Mouse (Mus musculus) monocyte, adult 2 months (primary cell): ENCODE results near the gene Creb3.
"Not testable (repeated sequence)": the region's sequence is repeated elsewhere in the genome, so short reads cannot be mapped to it uniquely, and the experiment has no call there.

Experiments
- DNase-seq, 2 experiments: peaks; one replicate each; pipeline ENCODE4 v3.0.0; 2022; ENCODE audit warnings: low spot score in 2 of 2, low read depth in 1 of 2

Creb3 gene

DNA sequence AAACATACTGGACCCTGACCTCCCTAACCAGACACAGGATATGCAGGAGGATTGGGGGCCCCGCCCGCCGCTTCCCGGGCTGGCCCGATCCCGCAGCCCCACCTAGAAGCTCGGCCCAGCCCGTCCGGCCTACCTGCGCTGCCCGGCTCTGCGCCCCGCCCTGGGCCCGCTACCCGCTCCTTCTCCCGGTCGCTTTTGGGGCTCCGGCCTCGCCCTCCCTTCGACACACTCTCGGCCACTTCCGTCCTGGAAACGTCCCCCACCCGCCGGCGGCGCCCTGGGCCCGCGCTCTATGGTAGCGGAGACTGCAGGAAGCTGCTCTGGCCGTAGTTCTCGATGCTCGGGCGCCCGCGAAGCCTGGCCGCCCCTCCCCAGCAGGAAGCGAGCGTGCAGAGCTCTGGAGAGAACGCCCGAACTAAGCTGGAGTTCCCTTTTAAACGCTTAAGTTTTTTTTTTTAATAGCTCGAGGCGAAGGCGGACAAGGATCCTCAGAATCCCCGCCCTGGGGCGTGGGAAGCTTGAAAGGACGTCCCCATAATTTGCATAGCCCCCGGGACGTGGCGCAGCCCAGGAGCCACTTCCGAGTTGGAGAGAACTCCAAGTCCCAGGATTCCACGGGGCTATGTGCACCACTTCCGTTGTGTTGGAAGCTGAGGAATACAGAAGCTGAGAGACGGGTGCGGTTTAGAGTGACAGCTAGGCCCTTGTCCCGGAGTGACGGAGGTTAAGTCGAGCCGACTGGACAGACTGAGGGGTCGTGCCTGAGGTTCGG is at the start of gene Creb3, which contains the start of gene Tln1:
Gene Creb3 (plus strand): TSS at position 336 of the 772 bp plus-strand sequence.
Gene Tln1 (minus strand): TSS at position 695 of the 772 bp plus-strand sequence.
- peak; percentile 95 for DNase-seq

DNA sequence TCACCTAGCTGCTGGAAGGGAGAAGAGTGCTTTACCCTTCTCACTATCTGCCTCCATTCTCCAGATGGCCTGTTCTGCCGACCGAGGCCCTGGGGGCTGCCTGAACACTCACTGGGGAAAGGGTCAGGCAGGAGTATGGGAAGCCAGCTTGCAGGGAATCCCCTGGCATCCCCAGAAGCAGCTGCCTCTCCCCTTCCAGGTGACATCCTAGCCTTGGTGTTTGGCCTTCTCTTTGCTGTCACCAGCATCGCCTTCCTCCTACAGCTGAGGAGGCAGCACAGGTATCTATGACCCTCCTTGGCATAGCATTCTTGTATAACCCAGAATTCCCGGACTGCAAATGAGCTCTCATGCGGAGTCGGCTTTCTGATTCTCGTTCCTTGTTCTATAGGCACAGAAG is 49.5 kb upstream of the Creb3 start:
- DNase-seq, result no peak

DNA sequence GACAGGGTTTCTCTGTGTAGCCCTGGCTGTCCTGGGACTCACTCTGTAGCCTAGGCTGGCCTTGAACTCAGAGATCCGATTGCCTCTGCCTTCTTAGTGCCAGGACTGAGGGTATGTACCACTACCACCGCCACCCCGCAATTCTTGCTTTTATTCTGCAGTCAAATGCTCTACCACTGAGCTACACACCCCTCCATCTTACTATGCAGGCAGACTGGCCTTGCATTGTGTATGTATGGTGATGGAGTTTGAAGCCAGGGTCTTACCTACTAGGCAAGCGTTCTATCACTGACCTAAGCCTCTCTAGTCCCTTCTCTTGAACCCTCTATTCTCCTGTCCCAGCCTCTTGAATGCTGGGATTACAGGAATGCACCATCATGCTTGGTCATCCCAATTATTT is 48.8 kb upstream of the Creb3 start:
- no peak for DNase-seq

DNA sequence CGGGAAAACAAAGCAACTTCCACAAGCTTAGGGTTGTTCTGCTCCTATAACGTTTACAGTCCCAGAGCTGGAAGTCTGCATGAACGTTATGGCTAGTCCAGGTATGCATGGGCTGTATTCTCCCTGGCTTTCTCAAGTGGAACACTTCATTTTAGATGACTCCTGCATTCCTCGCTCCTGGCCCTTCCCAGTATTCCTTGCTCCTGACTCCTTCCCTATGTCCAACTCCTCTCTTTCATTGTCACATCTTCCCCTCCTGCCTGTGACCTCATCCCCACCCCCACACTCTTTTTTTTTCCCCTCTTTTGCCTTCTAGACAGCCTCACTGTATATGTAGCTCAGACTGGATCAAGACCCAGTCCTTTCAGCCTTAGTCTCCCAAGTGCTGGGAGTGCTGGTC is 48.3 kb upstream of the Creb3 start:
- DNase-seq, result no peak

DNA sequence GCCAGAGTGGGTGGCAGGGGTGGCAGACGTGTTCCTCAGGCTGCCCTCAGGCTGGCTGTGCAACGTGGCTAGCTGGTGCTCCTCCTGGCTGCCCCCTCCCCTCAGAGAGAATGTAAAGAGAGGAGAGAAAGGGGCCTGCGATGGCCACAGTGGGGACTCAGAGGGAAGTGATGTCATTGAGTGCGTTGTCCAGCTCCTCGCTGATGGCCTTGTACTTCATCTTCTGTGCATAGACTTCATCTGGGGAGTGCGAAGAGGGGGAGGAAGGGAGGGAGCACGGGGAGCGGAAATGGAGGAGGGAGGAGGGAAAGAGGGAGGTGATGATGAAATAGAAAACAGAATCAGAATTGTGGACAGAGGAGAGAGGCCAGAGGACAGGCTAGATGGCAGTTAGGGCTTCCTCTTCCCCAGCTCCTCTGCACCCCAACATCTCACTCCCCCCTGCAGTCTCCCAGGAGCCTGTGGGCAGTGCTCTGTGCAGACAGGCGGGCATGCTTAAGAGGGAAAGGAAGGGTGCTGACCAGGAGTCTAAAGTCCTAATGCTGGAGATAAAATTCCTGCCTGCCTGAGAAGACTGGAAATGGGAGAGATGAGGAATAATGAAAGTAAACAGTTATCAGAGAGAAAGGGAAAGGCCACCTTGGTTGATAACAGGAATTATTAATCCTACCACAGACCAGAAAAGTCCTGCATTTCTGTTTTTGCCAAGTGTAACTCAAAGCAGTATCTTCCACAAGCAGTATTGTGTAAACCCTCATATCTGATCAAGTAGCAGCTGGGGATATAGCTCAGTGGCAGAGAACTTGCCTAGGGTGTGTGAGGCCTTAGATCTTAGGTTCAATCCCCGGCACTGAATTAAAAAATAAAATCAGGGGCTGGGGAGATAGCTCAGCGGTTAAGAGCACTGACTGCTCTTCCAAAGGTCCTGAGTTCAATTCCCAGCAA is 46.1 kb upstream of the Creb3 start:
- no peak for DNase-seq

DNA sequence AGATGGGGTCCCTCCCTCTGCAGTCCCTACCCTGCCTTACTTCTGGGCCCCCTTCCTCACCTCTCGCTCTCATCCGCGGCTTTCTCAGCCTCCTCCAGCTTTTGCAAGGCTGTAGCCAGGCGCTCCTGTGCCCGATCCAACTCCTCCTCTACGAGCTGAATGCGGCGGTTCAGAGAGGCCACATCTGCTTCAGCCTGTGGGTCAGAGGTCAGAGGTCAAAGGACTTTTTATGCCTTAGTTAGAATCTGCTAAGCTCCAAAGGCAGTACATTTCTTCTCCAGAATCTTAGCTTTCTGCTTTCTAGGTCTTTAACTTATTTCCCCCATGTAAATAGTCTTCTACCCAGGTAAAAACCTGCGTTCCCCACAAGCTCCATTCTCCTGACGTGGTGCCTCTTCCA is 42.6 kb upstream of the Creb3 start:
- DNase-seq, result no peak

DNA sequence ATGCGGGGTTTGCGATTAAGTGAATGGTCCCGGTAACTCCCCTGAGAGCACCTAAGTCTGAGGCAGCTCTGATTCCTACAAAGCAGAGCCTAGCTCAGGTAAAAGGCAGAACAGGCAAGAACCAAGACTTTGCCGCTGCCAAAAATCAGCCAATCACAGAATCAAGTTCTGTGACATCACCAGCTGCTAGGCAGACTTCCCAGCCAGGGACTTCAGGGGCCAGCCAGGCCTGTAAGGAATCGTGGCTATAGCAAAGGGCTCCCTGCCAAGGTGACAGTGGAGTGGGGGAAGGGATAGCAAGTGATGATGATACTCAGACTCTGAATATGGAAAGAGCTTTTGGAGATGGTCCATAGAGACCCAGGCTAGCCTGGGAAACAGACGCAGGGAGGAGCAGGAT is 42.2 kb upstream of the Creb3 start:
- peak; percentile 47 to 81 for DNase-seq

DNA sequence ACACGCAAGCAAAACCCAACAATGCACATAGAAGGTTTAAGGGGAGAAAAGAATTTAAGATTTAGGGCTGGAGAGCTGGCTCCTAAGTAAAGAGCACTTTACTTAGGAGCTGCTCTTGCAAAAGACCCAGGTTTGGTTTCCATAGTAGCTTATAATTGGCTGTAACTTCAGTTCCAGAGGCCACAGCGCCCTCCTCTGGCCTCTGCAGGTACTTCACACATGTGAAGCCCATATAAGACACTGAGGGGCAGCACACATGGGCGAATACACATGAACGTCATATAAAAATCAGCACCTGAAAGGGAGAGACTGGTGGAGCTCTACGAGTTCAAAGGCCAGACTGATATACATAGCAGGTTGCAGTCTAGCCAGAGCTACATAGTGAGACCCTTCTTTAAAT is 34.3 kb upstream of the Creb3 start:
- DNase-seq, result no peak

DNA sequence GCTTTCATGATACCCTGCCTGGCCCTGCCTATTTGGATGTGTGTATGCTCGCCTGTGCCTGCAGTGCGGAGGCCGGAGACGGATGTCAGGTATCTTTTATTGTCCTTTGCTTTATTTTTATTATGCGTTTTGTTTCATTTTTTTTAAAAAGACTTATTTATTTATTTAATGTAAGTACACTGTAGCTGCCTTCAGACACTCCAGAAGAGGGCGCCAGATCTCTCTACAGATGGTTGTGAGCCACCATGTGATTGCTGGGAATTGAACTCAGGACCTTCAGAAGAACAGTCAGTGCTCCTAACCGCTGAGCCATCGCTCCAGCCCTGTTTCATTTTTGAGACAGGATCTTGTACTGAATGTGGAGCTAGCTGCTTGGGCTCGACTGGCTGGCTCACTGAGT is 33.6 kb upstream of the Creb3 start:
- no peak for DNase-seq

DNA sequence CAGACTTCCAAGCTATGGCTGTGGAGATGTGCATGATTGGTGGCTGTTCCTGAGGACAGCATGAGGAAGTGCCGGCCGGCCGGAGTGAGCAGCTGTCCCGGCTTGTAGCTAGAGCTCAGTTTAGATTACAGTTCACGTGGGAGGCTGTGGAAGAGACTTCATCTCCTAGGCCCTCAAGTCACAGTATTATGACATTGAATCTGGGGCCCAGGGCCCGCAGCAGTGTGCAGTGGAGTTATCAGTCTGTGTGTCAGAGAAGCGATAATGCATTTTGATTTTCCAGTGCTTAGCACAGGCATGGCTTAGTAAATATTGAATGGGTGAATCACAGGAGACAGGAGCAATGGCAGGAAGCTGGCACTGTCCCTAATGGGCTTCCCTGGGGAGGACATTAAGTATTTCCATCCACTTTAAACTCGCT is 32.0 kb upstream of the Creb3 start:
- no peak for DNase-seq

DNA sequence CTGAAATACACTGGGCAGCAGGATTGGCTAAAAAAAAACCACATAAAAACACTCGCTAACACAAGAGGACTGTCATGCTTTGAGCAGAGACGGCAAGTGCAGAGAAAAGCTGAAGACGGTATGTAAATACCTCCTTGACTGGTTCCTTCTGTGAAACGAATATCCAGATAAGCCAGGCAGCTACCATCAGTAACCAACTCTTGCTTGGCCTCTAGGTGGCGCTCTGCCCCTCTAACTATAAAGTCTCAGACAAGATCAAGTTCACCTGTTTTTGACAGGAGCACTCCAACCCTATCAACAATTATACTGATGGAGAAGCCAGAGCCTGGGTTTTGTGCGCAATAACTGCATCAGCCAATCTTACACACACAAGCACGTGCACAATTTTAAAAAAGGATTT is 31.6 kb upstream of the Creb3 start:
- peak in 1 of 2 experiments; percentile 57 for DNase-seq

DNA sequence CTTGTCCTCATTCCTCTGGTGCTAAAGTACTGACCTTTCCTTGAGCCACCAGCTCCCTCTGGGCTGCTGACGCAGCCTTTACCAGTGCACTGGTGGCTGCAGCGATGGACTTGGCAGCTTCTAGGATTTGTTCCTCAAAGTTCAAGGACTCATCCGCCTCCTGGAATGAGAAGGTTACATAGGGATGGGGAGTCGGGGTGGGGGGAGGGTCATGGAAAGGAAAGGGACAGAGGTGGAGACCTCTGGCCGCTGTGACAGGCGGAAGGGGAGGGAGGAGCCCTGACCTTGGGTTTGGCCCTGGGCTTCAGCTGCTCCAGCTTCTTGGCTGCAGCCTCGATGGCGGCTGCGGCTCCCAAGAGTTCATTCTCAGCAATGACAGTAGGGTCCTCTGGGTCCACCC is 28.9 kb upstream of the Creb3 start:
- no peak for DNase-seq

DNA sequence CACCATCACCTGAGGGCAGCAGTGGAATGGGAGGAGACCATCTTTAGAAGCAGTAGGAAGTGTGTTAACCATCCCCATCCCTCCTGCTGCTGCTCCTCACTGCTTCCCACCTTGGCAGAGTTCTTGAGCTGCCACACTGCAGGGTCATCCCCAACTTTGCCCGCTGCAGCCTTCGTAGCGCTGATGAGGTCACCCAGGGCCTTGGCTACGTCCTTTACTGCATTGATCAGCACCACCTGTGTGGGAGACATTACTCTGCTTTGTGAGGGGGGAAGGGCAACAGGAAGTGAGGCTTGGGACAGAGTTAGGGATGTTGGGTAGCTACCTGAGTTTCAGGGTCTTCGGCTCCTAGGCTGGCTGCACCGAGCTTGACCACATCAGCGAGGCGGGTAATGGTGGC is 26.5 kb upstream of the Creb3 start:
- DNase-seq, result no peak

DNA sequence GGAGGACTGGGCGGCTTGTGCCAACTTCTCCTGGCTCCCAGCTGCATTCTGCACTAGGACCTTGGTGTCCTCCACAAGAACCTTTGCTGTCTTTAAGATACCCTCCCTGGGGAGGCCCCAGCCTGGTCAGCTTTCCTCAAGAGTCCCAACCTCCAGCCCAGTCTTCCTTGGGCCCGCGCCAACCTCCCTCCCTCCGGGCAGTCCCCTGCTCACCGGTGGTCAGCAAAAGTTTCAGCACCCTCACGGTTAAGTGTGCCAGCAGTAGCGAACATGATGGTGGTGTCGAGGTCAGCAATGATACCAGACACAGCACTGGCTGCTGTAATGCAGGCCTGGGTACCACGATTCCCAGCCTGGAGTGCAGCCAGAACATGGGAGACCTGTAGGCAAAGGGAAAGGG is 26.1 kb upstream of the Creb3 start:
- DNase-seq, result no peak

DNA sequence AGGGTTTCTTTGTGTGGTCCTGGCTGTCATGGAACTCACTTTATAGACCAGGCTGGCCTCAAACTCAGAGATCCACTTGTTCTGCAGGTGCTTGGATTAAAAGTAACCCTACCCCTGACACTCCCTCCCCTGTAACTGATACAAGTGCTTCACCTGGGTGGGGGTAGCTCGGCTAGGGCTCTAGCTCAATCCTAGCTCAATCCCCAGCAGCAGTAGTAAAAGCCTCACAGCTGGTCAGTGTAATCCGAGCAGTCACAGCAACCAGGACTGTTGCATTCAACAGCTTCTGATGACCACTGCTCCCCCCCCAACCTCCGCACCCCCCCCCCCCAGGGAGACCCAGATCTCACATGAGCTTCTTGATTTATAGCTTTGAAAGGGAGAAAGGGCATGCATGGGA is 20.1 kb upstream of the Creb3 start:
- DNase-seq, result no peak

DNA sequence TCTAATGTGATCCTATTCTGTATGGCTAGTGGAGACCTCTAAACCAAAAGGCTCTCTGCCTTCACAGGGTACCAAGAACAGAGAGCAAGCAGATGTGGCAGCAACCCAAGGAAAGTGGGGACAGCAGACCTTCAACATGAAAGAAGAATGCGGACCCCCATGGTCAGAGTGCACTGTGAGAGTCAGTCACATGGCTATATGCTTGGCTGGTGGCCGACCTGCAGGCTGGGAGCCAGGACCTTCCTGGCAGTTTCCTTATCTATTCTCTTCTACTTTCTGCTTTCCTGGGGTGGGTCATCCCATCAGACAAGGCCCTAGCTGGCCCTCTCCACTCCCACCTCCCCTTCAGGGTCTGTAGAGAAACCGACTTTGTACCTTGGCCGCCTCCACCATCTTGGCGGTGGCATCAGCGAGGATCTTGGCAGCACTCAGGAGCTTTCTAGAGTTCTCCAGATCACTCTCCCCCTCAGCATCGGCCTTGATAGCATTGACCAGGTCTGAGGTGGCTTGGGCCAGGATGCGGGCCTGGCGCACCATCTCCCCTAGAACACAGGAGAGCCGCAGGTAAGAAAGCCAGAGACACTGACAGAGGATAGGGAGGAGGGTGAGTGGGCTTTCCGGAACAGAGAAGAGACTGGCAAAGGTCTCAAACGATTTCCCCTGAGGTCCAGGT is 15.6 kb upstream of the Creb3 start:
- no peak for DNase-seq

DNA sequence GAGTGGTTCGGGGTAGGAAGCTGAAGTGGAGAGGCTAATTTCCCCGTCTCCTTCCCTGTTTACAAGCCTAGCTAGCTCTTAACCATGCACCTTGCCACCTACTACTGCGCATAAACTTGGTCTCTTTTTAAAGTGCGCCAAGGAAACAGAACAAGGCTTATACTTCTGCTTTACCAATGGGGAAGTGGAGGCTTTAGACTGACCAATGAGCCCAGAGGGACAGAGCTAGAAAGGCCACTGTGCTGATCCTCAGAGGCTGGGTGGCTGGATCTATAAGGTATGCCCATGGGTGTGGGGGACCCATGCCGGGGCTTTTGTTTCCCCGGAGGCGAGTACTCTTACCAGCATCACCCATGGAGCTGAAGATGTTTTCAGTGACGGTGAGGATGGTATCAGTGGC is 15.0 kb upstream of the Creb3 start:
- no peak for DNase-seq

DNA sequence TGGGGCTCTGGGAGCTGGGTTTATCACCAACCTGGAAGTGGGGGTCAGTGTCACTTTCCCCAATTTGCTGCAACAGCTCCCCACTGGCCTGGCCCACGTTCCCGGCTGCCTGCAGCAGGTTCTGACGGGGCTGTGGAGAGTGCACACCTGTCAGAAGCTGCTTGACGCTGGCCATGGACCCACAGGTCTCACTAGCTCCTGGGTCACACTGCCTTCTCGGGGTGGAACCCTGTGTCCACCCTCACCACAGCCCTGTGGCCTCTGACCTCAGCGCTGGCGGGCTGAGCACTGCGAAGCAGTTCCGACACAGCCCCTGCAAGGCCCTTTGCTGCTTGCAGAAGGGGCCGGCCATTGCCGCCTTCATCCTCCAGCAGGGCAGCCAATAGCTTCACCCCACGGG is 13.1 kb upstream of the Creb3 start:
- DNase-seq, result no peak

DNA sequence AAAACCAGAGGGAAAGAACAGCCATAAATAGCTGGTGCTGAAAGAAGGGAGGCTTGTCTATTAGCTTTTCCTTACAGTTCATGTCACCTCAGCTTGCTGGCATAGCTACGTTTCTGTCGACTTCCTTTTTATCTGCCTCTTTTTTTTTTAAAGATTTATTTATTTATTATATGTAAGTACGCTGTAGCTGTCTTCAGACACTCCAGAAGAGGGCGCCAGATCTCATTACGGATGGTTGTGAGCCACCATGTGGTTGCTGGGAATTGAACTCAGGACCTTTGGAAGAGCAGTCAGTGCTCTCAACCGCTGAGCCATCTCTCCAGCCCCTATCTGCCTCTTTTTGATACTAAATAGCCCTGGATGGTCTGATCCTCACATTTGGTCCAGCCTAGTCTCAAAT is 10.3 kb upstream of the Creb3 start:
- DNase-seq, result not testable (repeated sequence)

DNA sequence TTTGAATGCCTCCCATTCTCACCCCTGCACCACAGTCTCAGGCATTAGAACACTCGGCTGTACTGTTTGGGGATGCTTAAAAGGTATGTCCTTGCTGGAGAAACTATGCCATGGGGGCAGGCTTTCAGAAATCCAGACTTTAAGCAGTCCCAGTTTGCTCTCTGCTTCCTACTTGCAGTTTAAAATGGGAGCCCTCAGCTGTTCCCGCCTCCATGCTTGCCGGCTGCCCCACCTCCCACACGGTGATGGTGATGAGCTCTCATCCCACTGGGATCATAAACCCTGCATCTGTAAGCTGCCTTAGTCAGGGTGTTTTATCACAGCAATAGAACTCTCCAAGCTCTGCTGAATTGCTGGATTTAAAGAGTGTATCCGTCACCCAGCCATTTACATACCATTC is 9.7 kb upstream of the Creb3 start:
- DNase-seq, result no peak

DNA sequence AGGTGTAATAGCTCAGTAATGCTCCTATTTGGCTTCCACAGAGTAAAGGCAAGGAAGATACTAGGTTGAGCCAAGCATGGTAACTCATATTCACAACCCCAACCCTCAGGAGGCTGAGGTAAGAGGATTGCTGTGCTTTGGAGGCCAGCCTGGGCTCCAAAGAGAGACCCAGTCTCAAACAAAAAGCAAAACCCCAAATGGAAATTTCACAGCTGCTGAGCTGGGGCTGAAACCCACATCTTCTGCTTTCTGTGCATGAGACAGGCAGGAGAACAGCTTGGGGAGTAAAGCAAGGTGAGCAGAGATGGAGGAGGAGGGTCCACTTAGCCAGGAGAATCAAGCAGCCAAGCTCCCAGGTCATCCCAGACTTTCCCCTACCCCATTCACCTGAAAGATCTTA is 8.2 kb upstream of the Creb3 start:
- no peak for DNase-seq

DNA sequence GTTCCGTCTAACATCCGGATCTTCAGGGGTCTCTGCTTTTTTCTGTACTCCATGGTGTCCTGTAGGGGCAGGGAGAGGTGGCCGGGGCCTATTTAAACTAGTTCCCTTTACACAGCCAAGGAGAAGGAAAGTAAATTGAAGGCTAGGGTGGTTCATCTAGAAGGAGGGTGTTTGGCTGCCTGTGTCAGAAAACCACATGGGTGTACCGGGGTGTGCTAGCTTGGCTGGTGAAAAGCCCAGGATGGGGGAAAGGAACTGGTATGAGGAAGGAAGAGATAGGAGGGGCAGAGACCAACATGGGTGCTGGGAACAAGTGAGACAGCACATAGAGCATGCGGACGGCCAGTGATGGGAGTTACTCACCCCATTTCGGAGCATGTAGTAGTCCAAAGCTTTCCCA is 6.2 kb upstream of the Creb3 start:
- DNase-seq, result peak in 1 of 2 experiments; percentile 35
